Mouse (Mus musculus) hindbrain, embryonic 11.5 days (tissue): Measurements from ENCODE around the gene Fyn. TPM values are rescaled to one million over a fixed set of nuclear protein-coding genes. Genes with fewer than 3 reads are reported as not detected.

ENCODE experiments used
- ATAC-seq: fragments of 200-750 bp; cut with Nextera tagmentation; 2 replicates; pipeline ENCODE4 v1.8.0; 2017; ENCODE audit warnings: mild to moderate bottlenecking, moderate TSS enrichment, moderate library complexity; ENCODE audit not compliant: low FRiP score
- DNase-seq: peaks from one replicate; pipeline ENCODE4 v3.0.0-alpha.2; 2015; ENCODE audit warnings: low spot score
- H3K27ac ChIP-seq: fragments of 300-500 bp; sonication (generic); 2 replicates; pipeline ENCODE4 v1.5.1; 2014; ENCODE audit warnings: mild to moderate bottlenecking, low read depth, low read length
- H3K27me3 ChIP-seq: fragments of 300-500 bp; sonication (generic); 2 replicates; pipeline ENCODE4 v1.6.1; 2014; ENCODE audit warnings: mild to moderate bottlenecking, low read length, moderate library complexity, mixed read lengths; ENCODE audit not compliant: control insufficient read depth, insufficient read depth
- H3K36me3 ChIP-seq: fragments of 300-500 bp; sonication (generic); 2 replicates; pipeline ENCODE4 v1.6.1; 2014; ENCODE audit warnings: mild to moderate bottlenecking, low read length, moderate library complexity, mixed read lengths; ENCODE audit not compliant: control insufficient read depth, insufficient read depth
- H3K4me1 ChIP-seq: fragments of 300-500 bp; sonication (generic); replicated peaks from 2 replicates; pipeline ENCODE4 v1.6.1; 2014; ENCODE audit warnings: low read length, mixed read lengths; ENCODE audit not compliant: control insufficient read depth, insufficient read depth
- H3K4me2 ChIP-seq: fragments of 300-500 bp; sonication (generic); replicated peaks from 2 replicates; pipeline ENCODE4 v1.6.1; 2014; ENCODE audit warnings: mild to moderate bottlenecking, low read depth, low read length
- H3K4me3 ChIP-seq: fragments of 300-500 bp; sonication (generic); 2 replicates; pipeline ENCODE4 v1.5.1; 2014; ENCODE audit warnings: low read depth, low read length
- H3K9ac ChIP-seq: fragments of 300-500 bp; sonication (generic); 2 replicates; pipeline ENCODE4 v1.6.1; 2014; ENCODE audit warnings: low read depth, low read length
- H3K9me3 ChIP-seq: fragments of 300-500 bp; sonication (generic); 2 replicates; pipeline ENCODE4 v1.6.1; 2016; ENCODE audit warnings: low read length; ENCODE audit not compliant: control insufficient read depth
- WGBS: fragments of 180-500 bp; shearing (Covaris S2); extraction: QIAGEN DNeasy Blood & Tissue Kit; methylation state at CpG from one replicate; pipeline ENCODE4 v1.1.7; 2014; 5-methylcytosine and 5-hydroxymethylcytosine counted together
- polyA plus RNA-seq: library from polyadenylated mRNA; unstranded; fragments of >200 nt; fragmentation: Nextera tagmentation; extraction: Ambion mirVana; gene quantifications from 2 replicates; pipeline ENCODE4 v1.2.1, GENCODE M21; 2014

The Fyn gene
- polyA plus RNA-seq, 1 experiment from 2014 or later: 51.1 TPM

DNA sequence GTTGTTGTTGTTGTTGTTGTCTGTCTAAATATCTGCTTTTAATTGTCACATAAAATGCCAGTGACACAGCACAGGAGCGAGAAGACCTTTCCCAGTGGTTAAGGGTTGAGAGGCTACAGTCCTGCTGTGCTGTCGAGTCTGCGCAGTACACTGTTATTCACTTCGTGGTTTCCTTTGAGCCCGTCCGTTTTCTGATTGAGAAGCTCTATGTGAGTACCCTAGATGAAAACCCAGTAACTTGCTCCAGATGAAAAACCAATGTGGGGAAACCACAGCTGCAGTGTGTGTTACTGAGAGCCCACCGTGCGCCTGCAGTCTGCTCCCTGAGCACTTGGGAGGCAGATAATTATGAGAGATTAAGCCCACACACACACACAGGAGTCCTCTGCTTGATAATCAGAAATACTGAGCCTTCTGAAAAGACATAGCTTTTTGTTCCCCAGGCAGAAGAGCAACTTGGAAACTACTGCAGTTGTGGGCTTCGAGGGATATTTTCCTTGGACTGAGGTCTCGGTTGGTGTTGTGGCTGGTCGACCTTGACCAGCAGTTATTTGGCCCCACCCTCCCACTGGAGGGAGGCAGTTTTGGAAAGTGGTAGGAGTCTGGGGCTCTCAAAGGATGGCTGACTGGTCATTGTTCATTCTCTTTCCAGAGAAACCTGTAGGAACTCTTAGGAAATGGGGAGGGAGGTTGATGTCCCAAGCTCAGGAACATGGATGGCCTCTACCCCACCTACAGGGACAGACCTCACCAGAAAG is 154.4 kb downstream of the Fyn start:
- no peaks in the 10 kb centered on the region for H3K27me3 ChIP-seq
- H3K4me3 ChIP-seq: no peak overlapping the region
- no peak overlapping the region for H3K9ac ChIP-seq
- peaks cover 4% of the 10 kb centered on the region; the same call in 1 of the 2 replicates for H3K4me1 ChIP-seq
- no peak overlapping the region for H3K4me2 ChIP-seq
- no peaks in the 10 kb centered on the region for H3K36me3 ChIP-seq
- no peak for ATAC-seq
- WGBS: 61% methylated on average over 11 of the region's 11 CpGs
- DNase-seq: no peak
- no peaks in the 10 kb centered on the region for H3K9me3 ChIP-seq
- H3K27ac ChIP-seq: no peak overlapping the region

DNA sequence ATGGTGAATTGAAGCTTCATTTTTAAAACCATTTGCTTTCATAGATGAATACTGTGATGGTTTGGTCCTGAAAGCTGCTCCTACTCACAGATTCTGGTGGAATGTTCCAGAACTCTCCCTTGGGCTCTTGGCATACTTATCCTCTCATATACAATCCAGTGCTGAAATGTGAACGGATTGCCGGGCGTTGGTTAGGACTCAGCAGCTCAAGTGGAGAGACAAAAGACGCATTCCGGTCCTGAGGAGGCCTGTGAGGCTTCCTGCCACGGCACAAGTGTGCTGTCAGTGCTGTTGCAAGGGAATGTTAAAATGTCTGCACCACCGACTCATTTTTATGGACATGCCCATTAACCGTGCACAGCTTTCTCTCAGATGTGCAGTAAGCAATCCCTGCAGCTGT is 155.7 kb downstream of the Fyn start:
- DNase-seq (no peak), ATAC-seq (no peak)
- H3K4me1 ChIP-seq: peaks cover 2% of the 10 kb centered on the region; the same call in 1 of the 2 replicates
- no peaks in the 10 kb centered on the region for H3K27me3 ChIP-seq
- H3K27ac ChIP-seq: peak overlapping the region; percentile 31; the same call in 1 of the 2 replicates
- H3K9me3 ChIP-seq: no peaks in the 10 kb centered on the region
- H3K9ac ChIP-seq: no peak overlapping the region
- no peak overlapping the region for H3K4me2 ChIP-seq
- 61% methylated on average over 8 of the region's 8 CpGs for WGBS
- H3K36me3 ChIP-seq: no peaks in the 10 kb centered on the region
- no peak overlapping the region for H3K4me3 ChIP-seq

DNA sequence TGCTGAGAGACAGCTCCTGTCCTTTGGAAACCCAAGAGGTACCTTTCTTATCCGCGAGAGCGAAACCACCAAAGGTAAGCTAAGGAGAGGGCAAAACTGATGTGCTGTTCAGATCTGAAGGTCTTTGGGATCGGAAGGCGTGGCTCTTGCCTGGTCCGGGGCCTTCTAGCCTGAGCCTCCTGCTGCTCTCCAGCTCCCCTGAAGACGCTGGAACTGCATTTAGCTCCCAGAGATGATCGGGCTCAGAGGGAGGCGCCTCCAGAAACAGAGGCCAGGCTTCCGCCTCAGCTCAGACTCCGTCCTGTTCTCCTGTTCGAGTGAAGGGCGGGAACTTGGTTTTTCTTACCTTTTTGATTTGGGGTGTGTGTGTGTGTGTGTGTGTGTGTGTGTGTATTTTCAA is 156.8 kb downstream of the Fyn start:
- Histone ChIP-seq H3K27ac (no peak overlapping the region), H3K27me3 (no peaks in the 10 kb centered on the region), H3K4me3 (no peak overlapping the region), H3K36me3 (no peaks in the 10 kb centered on the region), H3K9ac (no peak overlapping the region), H3K9me3 (no peaks in the 10 kb centered on the region), H3K4me1 (peaks cover 2% of the 10 kb centered on the region; the same call in 1 of the 2 replicates), H3K4me2 (no peak overlapping the region)
- WGBS: 86% methylated on average over 13 of the region's 13 CpGs
- ATAC-seq (no peak), DNase-seq (no peak)

DNA sequence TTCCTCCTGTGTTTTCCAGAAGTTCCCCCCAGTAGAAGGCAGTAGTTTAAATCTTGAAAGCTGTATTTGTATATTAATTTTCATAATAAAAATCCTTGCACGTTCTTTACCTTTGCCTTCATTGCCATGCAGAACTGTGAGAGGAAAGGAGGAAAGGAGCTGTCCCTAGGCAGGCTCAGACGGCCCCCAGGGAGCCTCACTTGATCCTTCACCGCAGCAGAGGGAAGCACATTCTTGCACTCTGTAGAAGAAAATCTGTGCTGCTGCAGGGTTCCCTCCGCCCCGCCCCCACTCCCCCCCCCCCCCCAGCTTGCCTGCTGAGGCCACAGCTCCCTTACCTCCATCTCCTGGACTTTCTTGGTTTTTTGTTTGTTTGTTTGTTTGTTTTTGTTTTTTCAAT is 158.5 kb downstream of the Fyn start:
- DNase-seq: no peak
- no peaks in the 10 kb centered on the region for H3K36me3 ChIP-seq
- H3K4me3 ChIP-seq: no peak overlapping the region
- H3K4me1 ChIP-seq: peaks cover 4% of the 10 kb centered on the region; the same call in 1 of the 2 replicates
- no peaks in the 10 kb centered on the region for H3K9me3 ChIP-seq
- no peak for ATAC-seq
- H3K4me2 ChIP-seq: no peak overlapping the region
- WGBS: 40% methylated on average over 4 of the region's 5 CpGs
- no peaks in the 10 kb centered on the region for H3K27me3 ChIP-seq
- H3K27ac ChIP-seq: no peak overlapping the region
- H3K9ac ChIP-seq: no peak overlapping the region

DNA sequence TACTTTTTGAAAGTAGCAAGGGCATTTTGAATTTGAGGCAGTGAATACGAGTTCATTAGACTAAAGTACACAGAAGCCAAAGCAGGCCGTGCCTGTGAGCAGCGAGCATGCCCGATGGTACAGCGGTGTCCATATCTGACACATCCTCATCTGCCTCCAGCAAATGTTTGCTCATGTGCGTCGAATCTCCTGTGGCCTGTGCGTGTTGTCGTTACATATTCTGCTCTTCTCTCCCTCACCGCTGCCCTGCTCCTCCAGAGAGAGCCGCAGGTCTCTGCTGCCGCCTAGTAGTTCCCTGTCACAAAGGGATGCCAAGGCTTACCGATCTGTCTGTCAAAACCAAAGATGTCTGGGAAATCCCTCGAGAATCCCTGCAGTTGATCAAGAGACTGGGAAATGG is 160.5 kb downstream of the Fyn start:
- Histone ChIP-seq H3K9ac (no peak overlapping the region), H3K27me3 (no peaks in the 10 kb centered on the region), H3K27ac (no peak overlapping the region), H3K36me3 (no peaks in the 10 kb centered on the region), H3K4me2 (no peak overlapping the region), H3K9me3 (no peaks in the 10 kb centered on the region), H3K4me3 (no peak overlapping the region), H3K4me1 (0 out of 2 replicates have a peak, but pooled peaks cover 6% of the 10 kb centered on the region)
- ATAC-seq (no peak), DNase-seq (no peak)
- 80% methylated on average over 14 of the region's 14 CpGs for WGBS

DNA sequence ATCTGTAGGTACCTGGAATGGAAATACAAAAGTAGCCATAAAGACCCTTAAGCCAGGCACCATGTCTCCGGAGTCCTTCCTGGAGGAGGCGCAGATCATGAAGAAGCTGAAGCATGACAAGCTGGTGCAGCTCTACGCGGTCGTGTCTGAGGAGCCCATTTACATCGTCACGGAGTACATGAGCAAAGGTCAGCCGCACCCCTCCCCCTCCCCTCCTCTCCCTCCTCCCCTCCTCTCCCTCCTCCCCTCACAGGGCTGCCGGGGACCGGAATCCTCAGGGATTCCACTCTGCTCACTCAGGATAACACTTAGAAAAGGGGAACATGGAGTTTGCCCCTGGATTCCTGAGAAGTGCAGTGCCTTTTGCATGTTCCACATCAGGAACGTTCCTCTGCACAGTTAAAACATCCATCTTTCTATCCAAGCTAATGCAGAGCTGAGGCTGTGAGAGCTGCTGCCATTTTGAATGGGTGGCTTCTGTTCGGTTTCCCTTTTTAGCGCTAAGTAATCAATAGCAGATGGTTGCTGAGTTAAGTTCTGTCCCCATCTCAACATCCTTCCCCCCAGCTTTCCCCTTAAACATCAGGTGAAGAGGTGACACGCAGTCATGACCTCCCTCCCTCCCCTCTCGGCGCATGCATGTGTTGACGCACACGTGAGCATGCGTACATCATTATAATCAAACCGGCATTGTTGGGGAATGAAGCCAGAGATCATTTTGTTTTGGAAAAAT is 163.5 kb downstream of the Fyn start:
- 57% methylated on average over 18 of the region's 20 CpGs for WGBS
- Histone ChIP-seq H3K4me2 (no peak overlapping the region), H3K9me3 (no peaks in the 10 kb centered on the region), H3K9ac (no peak overlapping the region), H3K4me1 (peaks cover 11% of the 10 kb centered on the region; the same call in 1 of the 2 replicates), H3K27ac (peak overlapping the region; percentile 43; the same call in 1 of the 2 replicates), H3K27me3 (no peaks in the 10 kb centered on the region), H3K4me3 (no peak overlapping the region), H3K36me3 (no peaks in the 10 kb centered on the region)
- peak; percentile 53 for DNase-seq
- ATAC-seq: peak; percentile 57

DNA sequence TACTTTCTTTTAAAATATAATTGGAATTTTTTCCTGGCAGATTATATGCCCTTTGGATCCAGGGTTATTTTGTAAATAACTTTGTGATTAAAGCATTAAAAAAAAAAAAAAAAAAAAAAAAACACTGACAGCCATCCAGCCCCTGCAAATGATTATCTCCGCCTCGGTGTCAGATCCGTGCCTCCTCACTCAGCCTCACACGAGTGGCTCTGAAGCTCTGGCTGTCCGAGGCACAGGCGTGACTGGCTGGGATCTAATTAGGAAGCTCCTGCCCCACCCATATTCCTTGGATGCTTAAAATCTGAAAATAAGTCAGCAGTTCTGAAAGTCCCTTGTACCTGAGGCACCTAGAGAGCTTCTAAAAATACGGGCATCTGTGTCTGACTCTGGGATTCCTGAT is 164.2 kb downstream of the Fyn start:
- no peak overlapping the region for H3K27ac ChIP-seq
- no peak for ATAC-seq
- no peak for DNase-seq

DNA sequence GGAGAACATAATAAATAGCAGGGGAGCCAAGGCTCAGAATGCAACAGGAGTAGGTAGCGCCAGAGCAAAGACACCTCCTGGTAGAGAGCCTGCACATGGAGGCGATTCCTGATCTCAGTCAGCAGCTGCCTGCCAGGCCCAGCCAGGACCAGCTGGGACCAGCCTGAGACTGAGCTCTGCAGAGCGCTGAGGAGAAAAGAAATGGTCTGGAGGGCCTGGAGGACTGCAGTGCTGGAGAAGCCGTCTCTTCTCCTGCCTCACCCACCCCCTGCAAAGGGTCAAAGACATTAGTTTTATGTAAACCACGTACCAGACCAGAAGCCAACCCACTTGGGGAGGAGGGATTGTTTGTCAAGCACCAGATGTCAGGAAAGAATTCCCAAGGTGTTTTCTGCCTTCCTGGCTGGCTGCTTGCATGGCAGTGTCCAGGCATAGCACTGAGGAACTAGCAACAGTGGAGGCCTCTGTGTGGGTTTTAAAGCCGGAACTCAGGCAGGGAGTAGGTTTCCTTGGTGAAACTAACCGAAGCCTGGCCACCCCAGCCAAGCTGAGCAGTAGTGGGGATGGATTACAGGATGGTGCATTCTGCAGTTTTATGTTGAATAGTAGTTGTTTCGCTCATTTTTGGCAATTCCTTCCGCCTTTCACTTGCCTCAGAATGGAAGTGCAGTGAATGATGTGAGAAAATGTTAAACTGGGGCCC is 165.8 kb downstream of the Fyn start:
- Histone ChIP-seq H3K27ac (peak overlapping the region; percentile 37), H3K36me3 (no peaks in the 10 kb centered on the region), H3K4me3 (no peak overlapping the region), H3K9ac (no peak overlapping the region), H3K9me3 (no peaks in the 10 kb centered on the region), H3K27me3 (no peaks in the 10 kb centered on the region), H3K4me2 (no peak overlapping the region), H3K4me1 (peaks cover 12% of the 10 kb centered on the region)
- peak; percentile 54 for DNase-seq
- peak; percentile 68 for ATAC-seq
- 56% methylated on average over 9 of the region's 9 CpGs for WGBS

More for the DNA sequence above, 164.2 kb downstream of the Fyn start:
- Histone ChIP-seq H3K4me2 (no peak overlapping the region), H3K9me3 (no peaks in the 10 kb centered on the region), H3K4me3 (no peak overlapping the region), H3K27me3 (no peaks in the 10 kb centered on the region), H3K9ac (no peak overlapping the region), H3K4me1 (peaks cover 11% of the 10 kb centered on the region; the same call in 1 of the 2 replicates), H3K36me3 (no peaks in the 10 kb centered on the region)
- 69% methylated on average over 7 of the region's 7 CpGs for WGBS
